In genomic region chr11:4403381-4403780, GRCm38 (mm10) we compare ENCODE assay signal across 26 mouse cellular contexts. TPM values are rescaled to one million over a fixed set of nuclear protein-coding genes. Genes with fewer than 3 reads are reported as not detected.
DNase-seq lines count a peak whose midpoint lies in the region; ATAC-seq and TF ChIP-seq lines count a peak whose summit lies in the region.
"Had no signal": no experiment of that assay in that cellular context is flagged by ENCODE, and none has a peak within 500 bp of the region (broad histone marks: within the 10 kb centered on the region; RNA-seq: fewer than 3 reads in every experiment).

No protein-coding gene starts in this region.

- no peak overlapping the region for H3K27ac ChIP-seq in forebrain, postnatal 0 days (ENCODE audit: low read depth, low read length)

- no peak for ATAC-seq in megakaryocyte, adult 5-6 weeks (ENCODE audit: poor library complexity, severe bottlenecking)
- no peak for ATAC-seq in forebrain, postnatal 0 days
- ATAC-seq: activated CD4-positive, CD25-positive, alpha-beta regulatory T cell, adult 4 months; CD4-positive, CD25-positive, alpha-beta regulatory T cell, adult 4 months; Patski had no signal

- H3K27me3 ChIP-seq in megakaryocyte, embryonic 14.5 days (replicated peaks): no peaks in the 10 kb centered on the region
- no peaks in the 10 kb centered on the region for H3K27me3 ChIP-seq in forebrain, postnatal 0 days (ENCODE audit: insufficient read depth, low read length)
- H3K27me3 ChIP-seq: CH12.LX, Patski had no signal

- no peak for TF ChIP-seq CTCF in forebrain, postnatal 0 days (IDR thresholded peaks at IDR 0.05; ENCODE audit: low read depth)

- no peaks in the 10 kb centered on the region for H3K9me3 ChIP-seq in megakaryocyte, embryonic 14.5 days
- H3K9me3 ChIP-seq in forebrain, postnatal 0 days (ENCODE audit: low read length): no peaks in the 10 kb centered on the region
- H3K9me3 ChIP-seq: G1E had no signal

- no peak overlapping the region for H3K4me2 ChIP-seq in forebrain, postnatal 0 days (ENCODE audit: low read depth)

- peak overlapping the region; percentile 72 for H3K4me3 ChIP-seq in megakaryocyte, embryonic 14.5 days (replicated peaks)
- no peak overlapping the region for H3K4me3 ChIP-seq in forebrain, postnatal 0 days (ENCODE audit: low read depth, low read length)

- H3K4me1 ChIP-seq in megakaryocyte, embryonic 14.5 days: peaks cover 67% of the 10 kb centered on the region
- H3K4me1 ChIP-seq in forebrain, postnatal 0 days (ENCODE audit: insufficient read depth): no peaks in the 10 kb centered on the region

- no peaks in the 10 kb centered on the region for H3K36me3 ChIP-seq in megakaryocyte, embryonic 14.5 days (replicated peaks; ENCODE audit: low read length)
- no peaks in the 10 kb centered on the region for H3K36me3 ChIP-seq in forebrain, postnatal 0 days (ENCODE audit: insufficient read depth)

- intact Hi-C loops in gastrocnemius, postnatal 36 days (cut with DNase I): no loop called here

- DNase-seq in 3T3-L1 (ENCODE audit: low read depth, low spot score): peak; percentile 65
- peak; percentile 56 for DNase-seq in Muller cell, postnatal 12 days (ENCODE audit: inconsistent ontology term)
- DNase-seq in NIH3T3 (ENCODE audit: low read depth): peak; percentile 9
- no peak for DNase-seq in forebrain, postnatal 0 days
- DNase-seq in gastrocnemius, postnatal 36 days: no peak
- no peak for DNase-seq in lung, postnatal 36 days
- DNase-seq: adrenal gland, adult 2 months; adrenal gland, adult 8-10 months; adrenal gland, postnatal 10 days; adrenal gland, postnatal 14 days; adrenal gland, postnatal 25 days; adrenal gland, postnatal 36 days; B cell, adult 2 months; cerebellum, adult 11 months; cerebellum, adult 11-12 months; cerebellum, adult 18-20 months; cerebellum, adult 2 months; cerebellum, adult 8-10 months had no signal

- 85% methylated on average over 7 of the region's 7 CpGs for WGBS in forebrain, postnatal 0 days

- no peak overlapping the region for H3K9ac ChIP-seq in forebrain, postnatal 0 days

RNA-seq across cellular contexts. Expression of gene Hormad2, which starts 37.5 kb away (rescaled TPM):
- polyA plus RNA-seq in megakaryocyte, embryonic 14.5 days (2012; ENCODE audit: insufficient read depth, low replicate concordance): not detected in 2 replicates
- total RNA-seq in megakaryocyte, adult 5-6 weeks (2015): not detected in 2 replicates
- not detected in 2 replicates for total RNA-seq in megakaryocyte, adult 5-6 weeks (2017)
- not detected in 2 replicates for total RNA-seq in forebrain, postnatal 0 days (2014; rRNA removed)
- 0.09 TPM in 1 of 2 replicates, not detected in the other for polyA plus RNA-seq in forebrain, postnatal 0 days (2015; fragmentation: Nextera tagmentation; extraction: Ambion mirVana)
- total RNA-seq in gastrocnemius, postnatal 36 days (2021): not detected
- total RNA-seq: CH12.LX had no signal
- polyA plus RNA-seq: adrenal gland, adult 2 months; C2C12; Patski had no signal

Comparison
In these comparisons a context has a peak if more than half of its experiments do, and no peak if none do; other contexts are left out.
1. DNase-seq: peak in 3T3-L1 (single experiment), Muller cell, postnatal 12 days (single experiment) and NIH3T3 (single experiment); none in forebrain, postnatal 0 days (single experiment), gastrocnemius, postnatal 36 days (0 of 2) and lung, postnatal 36 days (single experiment).